Mouse (Mus musculus) small intestine, adult 2 months (tissue): ENCODE measurements around the gene Psmg3.

ENCODE experiments used
- CTCF ChIP-seq: fragments of 200-500 bp; IDR thresholded peaks from 2 replicates; pipeline ENCODE4 v1.5.1; 2012; ENCODE audit warnings: low read depth, mild to moderate bottlenecking, control low read depth, inconsistent platforms, low read length, moderate library complexity, mixed read lengths; ENCODE audit not compliant: insufficient replicate concordance, insufficient read length; ENCODE audit errors: extremely low read depth
- POLR2A ChIP-seq: fragments of 200-500 bp; IDR thresholded peaks from 2 replicates; pipeline ENCODE4 v1.6.1; 2012; ENCODE audit warnings: low read depth, mild to moderate bottlenecking, control low read depth, inconsistent platforms, low read length, moderate library complexity

DNA sequence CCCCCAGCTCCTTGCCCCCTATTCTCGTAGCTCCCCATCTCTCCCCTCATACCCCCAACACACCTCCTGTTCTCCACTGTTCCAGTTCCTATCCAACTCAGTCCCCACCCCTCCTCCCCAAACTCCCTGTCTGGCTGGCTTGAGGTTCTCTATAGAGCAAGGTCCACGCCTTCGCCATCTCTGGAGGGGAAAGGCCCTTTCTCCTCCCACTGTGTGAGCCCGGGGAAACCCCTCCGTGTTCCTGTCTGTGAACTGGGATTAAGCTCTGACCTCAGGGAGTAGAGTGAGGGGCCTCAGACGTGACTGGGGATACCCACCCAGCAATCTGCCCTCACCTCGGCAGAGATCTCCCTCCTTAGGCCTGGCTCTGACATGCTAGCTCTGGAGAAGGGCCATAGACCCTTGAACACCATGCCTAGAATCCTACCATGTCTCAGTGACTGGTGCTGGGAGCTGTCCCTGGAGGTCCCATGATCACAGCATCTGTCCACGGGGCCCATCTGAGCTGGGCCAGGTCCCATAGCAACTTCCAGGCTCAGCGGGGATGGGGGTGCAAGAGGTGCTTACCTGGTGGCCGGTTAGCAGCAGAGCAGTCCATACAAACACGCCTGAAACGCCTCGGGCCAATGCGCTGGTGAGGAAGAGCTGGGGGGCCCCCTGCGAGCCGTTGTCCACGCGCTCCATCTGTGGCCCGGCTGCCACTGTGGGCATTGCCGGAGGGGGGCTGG lies 14.1 kb downstream of the Psmg3 start:
- TF ChIP-seq POLR2A (no peak), CTCF (no peak)
